Mouse (Mus musculus): ENCODE results near the gene Spryd7. TPM values are rescaled to one million over a fixed set of nuclear protein-coding genes. Genes with fewer than 3 reads are reported as not detected.
"Not testable (repeated sequence)": the region's sequence is repeated elsewhere in the genome, so short reads cannot be mapped to it uniquely, and the experiment has no call there.

Spryd7 gene
- polyA plus RNA-seq, 1 experiment from 2014 or later, result 25.7 TPM

DNA sequence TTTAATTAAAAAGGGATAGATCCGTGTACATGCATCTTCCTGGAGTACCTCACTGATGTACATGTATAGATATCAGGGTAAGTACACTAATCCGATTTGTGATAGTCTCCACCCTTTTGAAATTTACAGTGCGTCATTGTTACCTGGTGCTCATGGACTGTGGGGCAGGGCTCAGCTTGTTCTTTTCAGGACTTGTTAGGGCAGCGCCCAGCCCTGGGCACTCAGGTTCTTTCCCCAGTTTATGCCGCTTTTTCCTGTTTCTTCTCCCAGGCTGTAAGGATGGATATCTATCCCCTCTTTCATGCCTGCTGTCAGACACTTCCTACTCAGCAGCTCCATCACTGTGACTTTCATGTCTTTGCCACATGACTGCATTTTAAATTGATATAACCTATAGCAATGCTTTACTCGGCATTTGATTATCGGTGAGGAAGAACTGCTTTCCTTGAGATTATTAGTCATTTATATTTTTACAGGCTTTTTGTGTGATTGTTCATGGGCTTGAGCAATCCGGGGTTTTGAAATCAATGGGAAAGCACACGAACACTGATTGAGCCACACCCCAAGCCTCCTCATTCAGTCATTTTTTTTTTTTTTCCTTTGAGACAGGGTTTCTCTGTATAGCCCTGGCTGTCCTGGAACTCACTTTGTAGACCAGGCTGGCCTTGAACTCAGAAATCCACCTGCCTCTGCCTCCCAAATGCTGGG lies 40.2 kb upstream of the Spryd7 start:
- no peak overlapping the region for H3K4me3 ChIP-seq (ENCODE audit: low read depth, low read length)
- 0 out of 2 replicates have a peak, but pooled peaks cover under 1% of the 10 kb centered on the region for H3K36me3 ChIP-seq (ENCODE audit: control insufficient read depth, insufficient read depth, low read length)
- no peak overlapping the region for H3K27ac ChIP-seq (replicated peaks; ENCODE audit: low read depth, low read length)
- ATAC-seq (ENCODE audit: low read depth) (no peak), DNase-seq (ENCODE audit: low spot score) (peak; percentile 36)
- H3K9ac ChIP-seq (ENCODE audit: low read depth, low read length), result no peak overlapping the region
- 84% methylated on average over 9 of the region's 9 CpGs for WGBS
- no peaks in the 10 kb centered on the region for H3K27me3 ChIP-seq (replicated peaks; ENCODE audit: control insufficient read depth, insufficient read depth, low read length)
- H3K4me2 ChIP-seq (ENCODE audit: low read depth, low read length), result no peak overlapping the region
- peaks cover 12% of the 10 kb centered on the region; the same call in 1 of the 2 replicates for H3K4me1 ChIP-seq (ENCODE audit: control insufficient read depth, insufficient read depth, low read length)
- no peaks in the 10 kb centered on the region for H3K9me3 ChIP-seq (ENCODE audit: control insufficient read depth, low read length)

DNA sequence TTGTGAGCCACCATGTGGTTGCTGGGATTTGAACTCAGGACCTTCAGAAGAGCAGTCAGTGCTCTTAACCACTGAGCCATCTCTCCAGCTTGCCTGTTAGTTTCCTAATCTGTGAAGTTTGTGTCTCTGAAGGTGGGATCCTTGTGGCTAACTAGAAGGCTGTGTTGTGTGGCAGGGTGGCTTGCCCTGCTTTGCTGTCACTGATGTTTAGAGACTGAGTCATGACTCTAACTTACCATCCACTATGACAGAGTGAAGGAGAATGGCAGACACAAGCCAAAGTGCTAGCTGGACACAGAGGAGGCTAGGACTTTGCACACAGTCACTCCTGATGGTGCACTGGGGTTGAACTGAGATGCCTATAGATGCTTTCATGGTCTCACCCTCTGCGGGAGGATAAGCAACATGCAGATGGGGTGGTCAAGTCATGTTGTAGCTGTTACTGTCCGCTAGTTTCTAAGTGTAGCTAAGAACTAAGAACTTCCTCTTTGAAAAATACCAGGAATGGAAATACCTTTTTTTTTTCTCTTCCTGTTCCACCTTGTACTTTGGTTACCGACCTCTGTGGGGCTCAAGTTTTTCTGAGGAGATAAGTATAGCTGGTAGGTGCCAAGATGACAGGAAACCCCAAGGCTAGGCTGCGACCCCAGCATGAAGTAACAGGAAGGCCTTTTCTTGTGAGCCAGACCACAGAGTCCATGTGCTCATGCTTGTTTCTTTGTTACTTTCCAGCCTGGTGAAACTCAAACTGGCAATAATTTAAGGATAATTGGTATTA lies 32.8 kb upstream of the Spryd7 start:
- no peak for DNase-seq (ENCODE audit: low spot score)
- ATAC-seq (ENCODE audit: low read depth), result no peak
- no peak overlapping the region for H3K9ac ChIP-seq (ENCODE audit: low read depth, low read length)
- no peaks in the 10 kb centered on the region for H3K36me3 ChIP-seq (ENCODE audit: control insufficient read depth, insufficient read depth, low read length)
- no peak overlapping the region for H3K27ac ChIP-seq (replicated peaks; ENCODE audit: low read depth, low read length)
- H3K9me3 ChIP-seq (ENCODE audit: control insufficient read depth, low read length), result no peaks in the 10 kb centered on the region
- H3K27me3 ChIP-seq (replicated peaks; ENCODE audit: control insufficient read depth, insufficient read depth, low read length), result no peaks in the 10 kb centered on the region
- H3K4me3 ChIP-seq (ENCODE audit: low read depth, low read length), result no peak overlapping the region
- no peak overlapping the region for H3K4me2 ChIP-seq (ENCODE audit: low read depth, low read length)
- 65% methylated on average over 4 of the region's 4 CpGs for WGBS
- H3K4me1 ChIP-seq (ENCODE audit: control insufficient read depth, insufficient read depth, low read length), result no peaks in the 10 kb centered on the region

DNA sequence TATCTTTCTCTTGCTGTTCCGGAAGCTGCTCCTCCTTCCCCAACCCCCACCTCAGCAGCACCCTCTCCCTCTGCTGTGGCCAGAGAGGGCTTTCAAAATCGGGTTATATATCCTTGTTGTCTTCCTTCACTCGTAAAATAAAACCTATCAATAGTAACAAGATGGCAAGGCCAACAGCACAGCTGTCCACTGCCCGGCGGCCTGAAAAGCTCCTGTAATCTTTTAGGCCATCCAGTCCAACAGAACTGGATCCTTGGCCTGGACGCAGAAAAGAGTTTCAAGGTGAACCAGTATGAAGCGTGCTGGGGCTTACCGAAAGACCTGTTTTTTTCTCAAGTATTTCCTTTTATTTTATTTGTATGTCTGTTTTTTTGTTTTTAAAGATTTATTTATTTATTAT lies 19.3 kb upstream of the Spryd7 start:
- Histone ChIP-seq H3K4me3 (ENCODE audit: low read depth, low read length) (no peak overlapping the region), H3K27ac (replicated peaks; ENCODE audit: low read depth, low read length) (no peak overlapping the region), H3K27me3 (replicated peaks; ENCODE audit: control insufficient read depth, insufficient read depth, low read length) (no peaks in the 10 kb centered on the region), H3K4me1 (ENCODE audit: control insufficient read depth, insufficient read depth, low read length) (no peaks in the 10 kb centered on the region), H3K9ac (ENCODE audit: low read depth, low read length) (no peak overlapping the region), H3K4me2 (ENCODE audit: low read depth, low read length) (no peak overlapping the region), H3K36me3 (ENCODE audit: control insufficient read depth, insufficient read depth, low read length) (no peaks in the 10 kb centered on the region), H3K9me3 (ENCODE audit: control insufficient read depth, low read length) (no peaks in the 10 kb centered on the region)
- no peak for ATAC-seq (ENCODE audit: low read depth)
- DNase-seq (ENCODE audit: low spot score), result no peak
- 92% methylated on average over 8 of the region's 8 CpGs for WGBS

DNA sequence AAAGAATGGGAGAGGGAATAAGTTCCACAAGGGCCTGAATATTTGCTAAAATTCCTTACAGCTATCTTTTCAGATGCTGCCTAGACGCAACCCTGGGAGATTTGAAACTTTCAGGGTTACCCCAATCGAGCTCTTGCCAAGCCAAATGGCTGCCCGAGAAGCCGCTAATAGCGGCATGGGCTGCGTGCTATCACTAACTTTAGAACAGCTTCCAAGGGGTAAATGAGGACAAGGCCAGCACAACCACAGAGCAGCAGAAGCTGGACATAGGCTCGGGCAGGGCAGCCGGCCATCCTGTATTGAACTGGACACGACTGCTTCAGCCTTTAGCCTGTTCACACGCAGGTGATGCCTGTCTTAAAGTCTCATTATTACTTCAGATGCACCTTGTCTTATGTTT lies 18.4 kb upstream of the Spryd7 start:
- H3K4me3 ChIP-seq (ENCODE audit: low read depth, low read length), result no peak overlapping the region
- DNase-seq (ENCODE audit: low spot score), result no peak
- H3K27me3 ChIP-seq (replicated peaks; ENCODE audit: control insufficient read depth, insufficient read depth, low read length), result no peaks in the 10 kb centered on the region
- ATAC-seq (ENCODE audit: low read depth), result no peak
- no peak overlapping the region for H3K4me2 ChIP-seq (ENCODE audit: low read depth, low read length)
- no peaks in the 10 kb centered on the region for H3K36me3 ChIP-seq (ENCODE audit: control insufficient read depth, insufficient read depth, low read length)
- no peak overlapping the region for H3K27ac ChIP-seq (replicated peaks; ENCODE audit: low read depth, low read length)
- WGBS, result 82% methylated on average over 10 of the region's 10 CpGs
- no peaks in the 10 kb centered on the region for H3K4me1 ChIP-seq (ENCODE audit: control insufficient read depth, insufficient read depth, low read length)
- H3K9ac ChIP-seq (ENCODE audit: low read depth, low read length), result no peak overlapping the region
- H3K9me3 ChIP-seq (ENCODE audit: control insufficient read depth, low read length), result no peaks in the 10 kb centered on the region

DNA sequence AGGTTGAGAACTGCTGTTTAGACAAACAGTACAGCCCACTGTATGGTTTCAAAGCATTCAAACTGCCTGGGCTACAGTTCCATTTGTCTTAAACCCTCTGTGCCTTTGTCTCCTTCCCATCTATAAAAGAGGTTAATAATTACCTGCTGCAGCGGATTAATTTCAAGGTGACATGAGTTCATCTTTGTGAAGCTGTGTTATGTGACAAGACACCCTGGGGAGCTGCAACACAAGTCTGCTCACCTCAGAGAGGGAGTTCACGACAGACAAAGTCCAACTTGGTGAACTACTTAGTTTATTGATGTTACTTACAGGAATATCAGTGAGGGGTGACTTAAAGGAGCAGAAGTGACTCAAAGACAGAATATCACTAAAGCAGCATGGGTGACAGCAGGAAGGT lies 15.4 kb upstream of the Spryd7 start:
- no peaks in the 10 kb centered on the region for H3K9me3 ChIP-seq (ENCODE audit: control insufficient read depth, low read length)
- 71% methylated on average over 2 of the region's 2 CpGs for WGBS

DNA sequence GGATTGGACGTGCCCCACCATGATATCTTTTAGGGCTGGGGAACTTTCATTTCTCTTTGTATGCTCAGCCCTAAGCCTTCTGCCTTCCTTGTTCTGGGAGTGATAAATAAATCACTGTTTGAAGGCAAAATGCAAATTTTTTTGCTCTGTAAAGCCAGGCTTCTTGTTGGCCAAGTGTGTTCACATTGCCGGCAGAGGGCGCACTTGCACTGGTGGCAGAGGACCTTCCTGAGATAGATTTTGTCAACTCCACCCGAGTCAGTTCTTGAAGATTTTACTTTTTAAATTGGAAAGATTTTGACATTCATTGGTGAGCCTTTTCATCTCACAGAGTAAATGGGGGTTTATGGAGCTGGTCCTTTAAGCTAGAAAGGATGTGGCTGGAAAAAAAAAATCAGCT lies 14.7 kb upstream of the Spryd7 start:
- H3K27me3 ChIP-seq (replicated peaks; ENCODE audit: control insufficient read depth, insufficient read depth, low read length), result no peaks in the 10 kb centered on the region
- peak; percentile 90 for DNase-seq (ENCODE audit: low spot score)
- no peaks in the 10 kb centered on the region for H3K36me3 ChIP-seq (ENCODE audit: control insufficient read depth, insufficient read depth, low read length)
- no peaks in the 10 kb centered on the region for H3K9me3 ChIP-seq (ENCODE audit: control insufficient read depth, low read length)
- no peak overlapping the region for H3K9ac ChIP-seq (ENCODE audit: low read depth, low read length)
- no peak overlapping the region for H3K27ac ChIP-seq (replicated peaks; ENCODE audit: low read depth, low read length)
- no peak for ATAC-seq (ENCODE audit: low read depth)
- 13% methylated on average over 4 of the region's 4 CpGs for WGBS
- H3K4me2 ChIP-seq (ENCODE audit: low read depth, low read length), result peak overlapping the region; percentile 32
- H3K4me1 ChIP-seq (ENCODE audit: control insufficient read depth, insufficient read depth, low read length), result no peaks in the 10 kb centered on the region
- no peak overlapping the region for H3K4me3 ChIP-seq (ENCODE audit: low read depth, low read length)

More for the DNA sequence above, 15.4 kb upstream of the Spryd7 start:
- no peak overlapping the region for H3K4me3 ChIP-seq (ENCODE audit: low read depth, low read length)
- no peak for ATAC-seq (ENCODE audit: low read depth)
- no peaks in the 10 kb centered on the region for H3K4me1 ChIP-seq (ENCODE audit: control insufficient read depth, insufficient read depth, low read length)
- no peak overlapping the region for H3K9ac ChIP-seq (ENCODE audit: low read depth, low read length)
- no peak for DNase-seq (ENCODE audit: low spot score)
- H3K27ac ChIP-seq (replicated peaks; ENCODE audit: low read depth, low read length), result no peak overlapping the region
- H3K27me3 ChIP-seq (replicated peaks; ENCODE audit: control insufficient read depth, insufficient read depth, low read length), result no peaks in the 10 kb centered on the region
- H3K4me2 ChIP-seq (ENCODE audit: low read depth, low read length), result no peak overlapping the region
- no peaks in the 10 kb centered on the region for H3K36me3 ChIP-seq (ENCODE audit: control insufficient read depth, insufficient read depth, low read length)

DNA sequence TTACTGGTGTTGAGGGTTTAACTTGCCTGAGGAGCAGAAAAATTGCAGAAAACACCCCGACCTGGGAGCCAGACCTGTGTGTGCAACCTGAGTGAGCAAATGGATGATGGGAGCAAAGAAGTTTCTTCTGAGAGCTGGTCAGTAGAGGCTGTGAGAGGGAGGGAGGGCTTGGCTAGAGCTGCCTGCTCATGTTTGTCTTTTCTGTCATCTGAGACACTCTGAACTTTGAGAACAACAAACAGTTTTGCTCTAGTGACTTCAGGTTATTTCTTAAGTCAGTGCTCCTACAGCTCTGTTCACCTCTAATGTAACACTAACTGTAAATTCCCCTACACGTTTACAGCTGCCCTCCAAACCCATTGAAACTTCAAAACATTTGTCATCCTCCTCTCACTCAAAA lies 12.7 kb upstream of the Spryd7 start:
- Histone ChIP-seq H3K4me3 (ENCODE audit: low read depth, low read length) (no peak overlapping the region), H3K4me2 (ENCODE audit: low read depth, low read length) (no peak overlapping the region), H3K27ac (replicated peaks; ENCODE audit: low read depth, low read length) (no peak overlapping the region), H3K9me3 (ENCODE audit: control insufficient read depth, low read length) (no peaks in the 10 kb centered on the region), H3K27me3 (replicated peaks; ENCODE audit: control insufficient read depth, insufficient read depth, low read length) (no peaks in the 10 kb centered on the region), H3K36me3 (ENCODE audit: control insufficient read depth, insufficient read depth, low read length) (no peaks in the 10 kb centered on the region), H3K9ac (ENCODE audit: low read depth, low read length) (no peak overlapping the region), H3K4me1 (ENCODE audit: control insufficient read depth, insufficient read depth, low read length) (no peaks in the 10 kb centered on the region)
- ATAC-seq (ENCODE audit: low read depth), result no peak
- 62% methylated on average over 2 of the region's 2 CpGs for WGBS
- DNase-seq (ENCODE audit: low spot score), result no peak

DNA sequence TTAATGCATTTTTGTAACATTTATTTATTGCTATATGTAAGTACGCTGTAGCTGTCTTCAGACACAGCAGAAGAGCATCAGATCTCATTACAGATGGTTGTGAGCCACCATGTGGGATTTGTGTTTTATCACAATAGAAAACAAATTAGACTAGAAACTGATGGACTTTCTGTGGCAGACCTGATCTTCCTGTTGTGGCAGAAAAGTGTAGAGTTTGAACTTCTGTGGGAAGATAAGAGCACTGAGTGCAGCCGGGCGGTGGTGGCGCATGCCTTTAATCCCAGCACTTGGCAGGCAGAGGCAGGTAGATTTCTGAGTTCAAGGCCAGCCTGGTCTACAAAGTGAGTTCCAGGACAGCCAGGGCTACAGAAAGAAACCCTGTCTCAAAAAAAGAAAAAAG lies 9.5 kb upstream of the Spryd7 start:
- not testable (repeated sequence) for H3K4me3 ChIP-seq (ENCODE audit: low read depth, low read length); H3K36me3 ChIP-seq (ENCODE audit: control insufficient read depth, insufficient read depth, low read length); H3K4me1 ChIP-seq (ENCODE audit: control insufficient read depth, insufficient read depth, low read length); H3K27ac ChIP-seq (replicated peaks; ENCODE audit: low read depth, low read length); H3K4me2 ChIP-seq (ENCODE audit: low read depth, low read length); DNase-seq (ENCODE audit: low spot score); ATAC-seq (ENCODE audit: low read depth); H3K9ac ChIP-seq (ENCODE audit: low read depth, low read length); H3K9me3 ChIP-seq (ENCODE audit: control insufficient read depth, low read length); H3K27me3 ChIP-seq (replicated peaks; ENCODE audit: control insufficient read depth, insufficient read depth, low read length)
- WGBS, result 92% methylated on average over 4 of the region's 4 CpGs

All from embryonic facial prominence, embryonic 14.5 days (tissue).